Mouse (Mus musculus): ENCODE data around the gene Fam45a. TPM values are rescaled to one million over a fixed set of nuclear protein-coding genes. Genes with fewer than 3 reads are reported as not detected.
A peak's percentile ranks its signal among the peaks of the same experiment; 100 is the strongest.
"Not testable (repeated sequence)": the region's sequence is repeated elsewhere in the genome, so short reads cannot be mapped to it uniquely, and the experiment has no call there.

The Fam45a gene
- polyA plus RNA-seq, 1 experiment from 2014 or later, result 46.8 TPM

GRCm38 (mm10) chr19:60813133-60813532 is 1.7 kb downstream of the Fam45a start:
- Histone ChIP-seq H3K4me2 (ENCODE audit: low read length) (no peak overlapping the region), H3K27me3 (replicated peaks; ENCODE audit: control insufficient read depth, insufficient read depth, low read length) (no peaks in the 10 kb centered on the region), H3K36me3 (ENCODE audit: control insufficient read depth, insufficient read depth, low read length) (peaks cover 3% of the 10 kb centered on the region; the same call in 1 of the 2 replicates), H3K9me3 (ENCODE audit: control insufficient read depth, low read length) (no peaks in the 10 kb centered on the region), H3K27ac (ENCODE audit: low read depth, low read length) (no peak overlapping the region), H3K4me1 (ENCODE audit: control insufficient read depth, insufficient read depth, low read depth, low read length) (0 out of 2 replicates have a peak, but pooled peaks cover 6% of the 10 kb centered on the region), H3K9ac (ENCODE audit: low read depth, low read length) (no peak overlapping the region), H3K4me3 (ENCODE audit: low read length) (no peak overlapping the region)
- no peak for ATAC-seq
- 98% methylated on average over 6 of the region's 6 CpGs for WGBS

GRCm38 (mm10) chr19:60818677-60819076 is 7.3 kb downstream of the Fam45a start:
- ATAC-seq, result no peak
- peaks cover 21% of the 10 kb centered on the region for H3K36me3 ChIP-seq (ENCODE audit: control insufficient read depth, insufficient read depth, low read length)

GRCm38 (mm10) chr19:60837747-60838146 is 26.4 kb downstream of the Fam45a start:
- H3K27ac ChIP-seq (ENCODE audit: low read depth, low read length), result no peak overlapping the region
- no peaks in the 10 kb centered on the region for H3K4me1 ChIP-seq (ENCODE audit: control insufficient read depth, insufficient read depth, low read depth, low read length)
- no peak overlapping the region for H3K4me2 ChIP-seq (ENCODE audit: low read length)
- H3K4me3 ChIP-seq (ENCODE audit: low read length), result no peak overlapping the region
- H3K36me3 ChIP-seq (ENCODE audit: control insufficient read depth, insufficient read depth, low read length), result peaks cover 37% of the 10 kb centered on the region
- no peaks in the 10 kb centered on the region for H3K9me3 ChIP-seq (ENCODE audit: control insufficient read depth, low read length)
- 80% methylated on average over 1 of the region's 1 CpGs for WGBS
- no peaks in the 10 kb centered on the region for H3K27me3 ChIP-seq (replicated peaks; ENCODE audit: control insufficient read depth, insufficient read depth, low read length)
- no peak overlapping the region for H3K9ac ChIP-seq (ENCODE audit: low read depth, low read length)
- ATAC-seq, result no peak

More at GRCm38 (mm10) chr19:60818677-60819076, 7.3 kb downstream of the Fam45a start:
- Histone ChIP-seq H3K9me3 (ENCODE audit: control insufficient read depth, low read length) (no peaks in the 10 kb centered on the region), H3K4me2 (ENCODE audit: low read length) (no peak overlapping the region), H3K4me1 (ENCODE audit: control insufficient read depth, insufficient read depth, low read depth, low read length) (no peaks in the 10 kb centered on the region), H3K27ac (ENCODE audit: low read depth, low read length) (no peak overlapping the region), H3K9ac (ENCODE audit: low read depth, low read length) (no peak overlapping the region), H3K4me3 (ENCODE audit: low read length) (no peak overlapping the region), H3K27me3 (replicated peaks; ENCODE audit: control insufficient read depth, insufficient read depth, low read length) (no peaks in the 10 kb centered on the region)
- 93% methylated on average over 6 of the region's 6 CpGs for WGBS

GRCm38 (mm10) chr19:60843324-60843723 is 31.9 kb downstream of the Fam45a start:
- Histone ChIP-seq H3K4me3 (ENCODE audit: low read length) (no peak overlapping the region), H3K4me2 (ENCODE audit: low read length) (no peak overlapping the region), H3K27me3 (replicated peaks; ENCODE audit: control insufficient read depth, insufficient read depth, low read length) (no peaks in the 10 kb centered on the region), H3K9me3 (ENCODE audit: control insufficient read depth, low read length) (no peaks in the 10 kb centered on the region), H3K27ac (ENCODE audit: low read depth, low read length) (no peak overlapping the region), H3K36me3 (ENCODE audit: control insufficient read depth, insufficient read depth, low read length) (peaks cover 11% of the 10 kb centered on the region; the same call in 1 of the 2 replicates), H3K9ac (ENCODE audit: low read depth, low read length) (no peak overlapping the region), H3K4me1 (ENCODE audit: control insufficient read depth, insufficient read depth, low read depth, low read length) (no peaks in the 10 kb centered on the region)
- ATAC-seq, result no peak

GRCm38 (mm10) chr19:60845731-60846130 is 34.3 kb downstream of the Fam45a start:
- H3K4me3 ChIP-seq (ENCODE audit: low read length), result no peak overlapping the region
- H3K27me3 ChIP-seq (replicated peaks; ENCODE audit: control insufficient read depth, insufficient read depth, low read length), result no peaks in the 10 kb centered on the region
- ATAC-seq, result no peak
- H3K4me2 ChIP-seq (ENCODE audit: low read length), result no peak overlapping the region
- H3K27ac ChIP-seq (ENCODE audit: low read depth, low read length), result no peak overlapping the region
- no peaks in the 10 kb centered on the region for H3K4me1 ChIP-seq (ENCODE audit: control insufficient read depth, insufficient read depth, low read depth, low read length)
- H3K36me3 ChIP-seq (ENCODE audit: control insufficient read depth, insufficient read depth, low read length), result peaks cover 4% of the 10 kb centered on the region; the same call in 1 of the 2 replicates
- H3K9me3 ChIP-seq (ENCODE audit: control insufficient read depth, low read length), result no peaks in the 10 kb centered on the region
- no peak overlapping the region for H3K9ac ChIP-seq (ENCODE audit: low read depth, low read length)

GRCm38 (mm10) chr19:60860868-60861700 is 49.7 kb downstream of the Fam45a start, which contains the start of gene Sfxn4:
TSS of gene Sfxn4 (minus strand) at chr19:60861479.
- H3K4me2 ChIP-seq (ENCODE audit: low read length), result peak within 1 kb of the TSS; percentile 77
- peak within 1 kb of the TSS; percentile 73 for H3K4me3 ChIP-seq (ENCODE audit: low read length)
- H3K9ac ChIP-seq (ENCODE audit: low read depth, low read length), result peak within 1 kb of the TSS; percentile 78
- no peaks in the 10 kb centered on the region for H3K9me3 ChIP-seq (ENCODE audit: control insufficient read depth, low read length)
- 4% methylated on average over 30 of the region's 30 CpGs for WGBS
- peaks cover 3% of the 10 kb centered on the region for H3K4me1 ChIP-seq (ENCODE audit: control insufficient read depth, insufficient read depth, low read depth, low read length)
- no peaks in the 10 kb centered on the region for H3K27me3 ChIP-seq (replicated peaks; ENCODE audit: control insufficient read depth, insufficient read depth, low read length)
- peak within 1 kb of the TSS; percentile 77 for H3K27ac ChIP-seq (ENCODE audit: low read depth, low read length)
- 0 out of 2 replicates have a peak, but pooled peaks cover 6% of the 10 kb centered on the region for H3K36me3 ChIP-seq (ENCODE audit: control insufficient read depth, insufficient read depth, low read length)
- peak; percentile 100 for ATAC-seq

GRCm38 (mm10) chr19:60866169-60866568 is 54.8 kb downstream of the Fam45a start:
- not testable (repeated sequence) for H3K4me3 ChIP-seq (ENCODE audit: low read length); H3K27me3 ChIP-seq (replicated peaks; ENCODE audit: control insufficient read depth, insufficient read depth, low read length); H3K27ac ChIP-seq (ENCODE audit: low read depth, low read length); H3K36me3 ChIP-seq (ENCODE audit: control insufficient read depth, insufficient read depth, low read length); H3K9ac ChIP-seq (ENCODE audit: low read depth, low read length); H3K9me3 ChIP-seq (ENCODE audit: control insufficient read depth, low read length); H3K4me2 ChIP-seq (ENCODE audit: low read length); ATAC-seq; H3K4me1 ChIP-seq (ENCODE audit: control insufficient read depth, insufficient read depth, low read depth, low read length)
- WGBS, result 95% methylated on average over 4 of the region's 4 CpGs

GRCm38 (mm10) chr19:60870489-60870888 is 59.1 kb downstream of the Fam45a start:
- H3K36me3 ChIP-seq (ENCODE audit: control insufficient read depth, insufficient read depth, low read length), result no peaks in the 10 kb centered on the region; the same call in 1 of the 2 replicates
- H3K27me3 ChIP-seq (replicated peaks; ENCODE audit: control insufficient read depth, insufficient read depth, low read length), result no peaks in the 10 kb centered on the region
- no peak overlapping the region for H3K4me3 ChIP-seq (ENCODE audit: low read length)
- H3K4me2 ChIP-seq (ENCODE audit: low read length), result no peak overlapping the region
- WGBS, result 81% methylated on average over 1 of the region's 1 CpGs
- ATAC-seq, result no peak
- H3K9me3 ChIP-seq (ENCODE audit: control insufficient read depth, low read length), result no peaks in the 10 kb centered on the region
- H3K27ac ChIP-seq (ENCODE audit: low read depth, low read length), result no peak overlapping the region
- H3K9ac ChIP-seq (ENCODE audit: low read depth, low read length), result no peak overlapping the region
- peaks cover 8% of the 10 kb centered on the region for H3K4me1 ChIP-seq (ENCODE audit: control insufficient read depth, insufficient read depth, low read depth, low read length)

GRCm38 (mm10) chr19:60871366-60871765 is 60.0 kb downstream of the Fam45a start:
- Histone ChIP-seq H3K36me3 (ENCODE audit: control insufficient read depth, insufficient read depth, low read length) (no peaks in the 10 kb centered on the region; the same call in 1 of the 2 replicates), H3K4me1 (ENCODE audit: control insufficient read depth, insufficient read depth, low read depth, low read length) (peaks cover 8% of the 10 kb centered on the region), H3K9me3 (ENCODE audit: control insufficient read depth, low read length) (no peaks in the 10 kb centered on the region), H3K27ac (ENCODE audit: low read depth, low read length) (no peak overlapping the region), H3K9ac (ENCODE audit: low read depth, low read length) (no peak overlapping the region), H3K4me3 (ENCODE audit: low read length) (no peak overlapping the region), H3K4me2 (ENCODE audit: low read length) (no peak overlapping the region), H3K27me3 (replicated peaks; ENCODE audit: control insufficient read depth, insufficient read depth, low read length) (no peaks in the 10 kb centered on the region)
- 92% methylated on average over 5 of the region's 5 CpGs for WGBS
- ATAC-seq, result no peak
